Mouse (Mus musculus) macrophage (primary cell): ENCODE results near the gene 6030458C11Rik. TPM values are rescaled to one million over a fixed set of nuclear protein-coding genes. Genes with fewer than 3 reads are reported as not detected.

Experiments used
- H3K27ac ChIP-seq: fragments of 350-480 bp; formaldehyde crosslinking; 2 replicates; pipeline ENCODE4 v1.9.0; 2021
- H3K36me3 ChIP-seq: fragments of 350-480 bp; formaldehyde crosslinking; 2 replicates; pipeline ENCODE4 v1.9.0; 2021; ENCODE audit errors: inconsistent target
- H3K4me3 ChIP-seq: fragments of 350-480 bp; formaldehyde crosslinking; 2 replicates; pipeline ENCODE4 v1.9.0; 2021; ENCODE audit errors: inconsistent target
- H3K79me2 ChIP-seq: fragments of 350-480 bp; formaldehyde crosslinking; 2 replicates; pipeline ENCODE4 v1.9.0; 2021; ENCODE audit errors: inconsistent target
- WGBS: methylation state at CpG from one replicate; pipeline ENCODE4 v1.1.7; 2026; ENCODE audit warnings: inconsistent platforms; ENCODE audit not compliant: missing documents; 5-methylcytosine and 5-hydroxymethylcytosine counted together
- polyA plus RNA-seq: library from polyadenylated mRNA; stranded (reverse); fragments of 250-400 nt; gene quantifications from 3 replicates; pipeline ENCODE4 v1.2.4, GENCODE M21; 2018; ENCODE audit warnings: inconsistent platforms

6030458C11Rik gene
- polyA plus RNA-seq, 1 experiment from 2014 or later = 14.7 TPM

DNA sequence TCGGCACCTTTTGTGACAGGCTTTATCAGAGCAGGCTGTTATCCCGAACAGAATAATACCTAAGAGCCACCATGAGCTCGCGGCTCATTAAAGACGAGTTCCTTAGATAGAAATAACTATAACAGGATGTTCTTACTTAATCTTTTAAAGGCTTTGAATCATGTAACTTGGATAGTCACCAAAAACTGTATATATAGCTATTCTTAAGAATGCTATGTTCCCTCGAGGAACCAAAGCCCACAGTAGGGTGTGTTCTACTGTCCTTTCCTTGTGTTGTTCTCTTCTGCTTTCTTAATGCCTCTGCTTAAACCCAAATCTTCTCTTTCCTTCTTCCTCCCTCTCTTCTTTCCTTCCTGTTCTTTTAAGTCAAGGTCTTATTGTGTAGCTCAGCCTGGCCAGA lies 26.4 kb downstream of the 6030458C11Rik start:
- no peaks in the 10 kb centered on the region for H3K36me3 ChIP-seq
- H3K79me2 ChIP-seq = no peaks in the 10 kb centered on the region
- WGBS = 60% methylated on average over 6 of the region's 6 CpGs
- no peak overlapping the region for H3K4me3 ChIP-seq
- H3K27ac ChIP-seq = no peak overlapping the region

- Histone ChIP-seq H3K27ac (no peak overlapping the region), H3K36me3 (no peaks in the 10 kb centered on the region), H3K4me3 (no peak overlapping the region), H3K79me2 (no peaks in the 10 kb centered on the region)
- 75% methylated on average over 13 of the region's 13 CpGs for whole genome bisulfite sequencing
Observed at GRCm38 (mm10) chr15:12795909-12796470, 28.5 kb downstream of the 6030458C11Rik start.

DNA sequence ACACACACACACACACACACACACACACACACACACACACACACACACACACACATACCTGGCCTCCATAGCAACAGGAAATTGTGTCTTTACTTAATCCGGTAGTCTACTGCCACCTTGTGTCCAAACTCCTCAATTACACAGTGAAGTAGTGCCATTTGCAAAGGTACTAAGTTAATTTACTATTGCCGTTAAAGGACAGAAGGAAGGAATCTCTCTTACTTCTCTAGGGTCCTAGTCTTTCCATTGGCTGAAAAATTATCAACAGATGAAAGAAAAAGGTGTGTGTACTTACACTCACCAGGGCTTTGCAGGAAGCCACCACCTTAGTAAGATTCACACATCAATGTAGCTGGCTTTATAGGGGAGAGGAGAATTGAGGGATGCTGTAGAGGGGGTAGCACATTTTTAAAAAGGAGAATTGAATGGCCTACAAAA lies 29.0 kb downstream of the 6030458C11Rik start:
- WGBS = 4% methylated on average over 2 of the region's 2 CpGs
- Histone ChIP-seq H3K79me2 (no peaks in the 10 kb centered on the region), H3K4me3 (no peak overlapping the region), H3K36me3 (no peaks in the 10 kb centered on the region), H3K27ac (no peak overlapping the region)

DNA sequence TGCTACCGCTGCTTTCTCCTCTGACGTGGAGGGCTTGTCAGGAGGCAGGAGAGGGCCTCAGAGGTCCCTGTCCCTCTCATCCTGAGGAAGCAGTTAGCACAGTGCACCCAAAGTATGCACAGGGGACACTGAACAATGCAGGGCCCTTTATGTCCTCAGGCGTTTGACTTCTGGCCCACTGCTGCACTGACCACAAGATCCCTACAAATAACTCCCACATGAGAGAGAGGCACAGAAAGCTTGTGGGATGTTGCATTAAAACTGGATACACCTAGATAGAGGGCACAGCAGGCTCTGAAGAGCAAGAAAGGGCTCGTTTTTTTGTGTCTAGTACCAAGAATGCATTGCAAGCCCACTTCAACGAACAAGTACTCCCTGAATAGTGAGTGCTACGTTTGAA lies 30.1 kb downstream of the 6030458C11Rik start:
- WGBS = 88% methylated on average over 6 of the region's 6 CpGs
- Histone ChIP-seq H3K36me3 (no peaks in the 10 kb centered on the region), H3K27ac (no peak overlapping the region), H3K79me2 (no peaks in the 10 kb centered on the region), H3K4me3 (no peak overlapping the region)

DNA sequence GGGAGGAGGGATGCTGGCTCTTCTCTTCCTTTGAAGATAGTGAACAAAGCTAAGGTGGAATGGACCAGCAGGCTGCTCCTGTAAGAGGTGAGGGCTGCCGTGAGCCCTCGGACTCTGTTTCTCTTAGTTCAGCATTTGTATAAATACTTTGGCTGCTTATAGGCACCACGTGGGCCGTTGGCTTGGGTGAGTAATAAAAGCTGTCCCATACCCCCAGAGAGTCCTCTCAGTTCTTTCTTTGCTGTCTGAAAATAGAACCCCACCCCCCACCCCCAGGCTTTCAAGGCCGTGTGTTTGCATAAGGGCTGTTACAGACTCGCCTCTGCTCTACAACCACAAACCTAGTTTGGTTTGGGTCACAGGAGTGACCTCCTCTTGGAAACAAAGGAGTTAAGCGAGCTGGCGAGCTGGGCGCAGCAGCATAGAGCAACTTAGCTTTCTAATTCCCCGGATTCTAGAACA lies 35.0 kb downstream of the 6030458C11Rik start:
- no peak overlapping the region for H3K4me3 ChIP-seq
- H3K27ac ChIP-seq = no peak overlapping the region
- H3K36me3 ChIP-seq = no peaks in the 10 kb centered on the region
- H3K79me2 ChIP-seq = no peaks in the 10 kb centered on the region
- 61% methylated on average over 10 of the region's 10 CpGs for WGBS

DNA sequence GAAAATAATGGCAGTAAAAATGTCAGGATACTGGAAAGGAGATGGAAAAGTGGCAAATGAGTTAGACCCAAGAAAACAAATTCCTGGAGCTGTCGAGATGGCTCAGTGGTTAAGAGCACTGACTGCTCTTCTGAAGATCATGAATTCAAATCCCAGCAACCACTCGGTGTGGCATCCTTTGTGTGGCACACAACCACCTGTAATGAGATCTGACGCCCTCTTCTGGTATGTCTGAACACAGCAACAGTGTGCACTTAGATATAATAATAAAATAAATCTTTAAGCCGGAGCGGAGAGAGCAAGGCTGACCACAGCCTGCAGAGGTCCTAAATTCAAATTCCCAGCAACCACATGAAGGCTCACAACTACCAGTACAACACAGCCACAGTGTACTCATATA lies 35.9 kb downstream of the 6030458C11Rik start:
- Histone ChIP-seq H3K4me3 (no peak overlapping the region), H3K79me2 (no peaks in the 10 kb centered on the region), H3K27ac (no peak overlapping the region), H3K36me3 (no peaks in the 10 kb centered on the region)
- 68% methylated on average over 5 of the region's 5 CpGs for WGBS

DNA sequence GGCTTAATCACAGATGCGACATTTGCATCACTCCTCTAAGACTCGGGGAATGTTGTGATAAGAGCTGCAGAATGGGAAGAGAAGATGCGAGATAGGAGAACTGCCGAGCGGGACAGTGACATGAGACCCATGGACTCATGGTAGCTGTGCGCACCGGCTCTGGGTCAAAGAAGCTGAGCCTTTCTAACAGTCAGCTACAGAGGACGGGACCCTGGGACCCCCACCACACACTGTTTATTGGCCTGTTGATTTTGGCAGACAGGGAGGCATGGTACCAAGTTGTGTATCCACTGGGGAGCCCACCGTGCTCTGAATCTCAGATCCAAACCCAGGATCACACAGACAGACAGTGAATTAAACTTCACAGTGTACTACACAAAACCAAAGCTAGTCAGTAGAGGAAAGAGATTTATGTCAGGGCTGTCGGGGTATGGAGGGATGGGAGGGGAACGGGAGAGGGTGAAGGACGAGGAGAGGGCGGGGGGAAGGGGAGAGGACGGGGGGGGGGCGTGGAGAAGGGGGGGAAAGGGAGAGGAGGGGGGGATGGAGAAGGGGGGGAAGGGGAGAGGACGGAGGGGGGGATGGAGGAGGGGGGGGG lies 42.6 kb downstream of the 6030458C11Rik start:
- no peaks in the 10 kb centered on the region for H3K36me3 ChIP-seq
- H3K79me2 ChIP-seq = no peaks in the 10 kb centered on the region
- no peak overlapping the region for H3K27ac ChIP-seq
- WGBS = 87% methylated on average over 8 of the region's 16 CpGs
- H3K4me3 ChIP-seq = no peak overlapping the region

DNA sequence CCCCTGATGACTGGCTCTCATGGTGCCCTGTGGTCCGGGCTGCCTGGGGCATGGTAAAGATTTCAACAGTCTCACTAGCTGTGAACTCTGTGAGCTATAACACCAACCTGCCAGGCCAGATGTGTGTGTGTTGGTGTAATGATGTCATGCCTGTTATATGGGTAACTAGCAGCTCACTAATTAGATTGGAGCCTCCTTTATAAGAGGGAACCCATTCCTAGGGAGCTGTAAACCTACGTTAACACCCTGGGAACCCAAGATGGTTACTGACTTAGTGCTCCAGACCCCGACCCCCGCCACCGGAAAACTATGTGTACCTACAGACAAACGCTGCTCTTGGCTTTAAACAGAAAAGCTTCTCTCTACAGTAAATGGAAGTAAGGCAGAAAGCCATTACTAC lies 43.2 kb downstream of the 6030458C11Rik start:
- Histone ChIP-seq H3K27ac (no peak overlapping the region), H3K36me3 (no peaks in the 10 kb centered on the region), H3K4me3 (no peak overlapping the region), H3K79me2 (no peaks in the 10 kb centered on the region)
- WGBS = 89% methylated on average over 5 of the region's 6 CpGs

DNA sequence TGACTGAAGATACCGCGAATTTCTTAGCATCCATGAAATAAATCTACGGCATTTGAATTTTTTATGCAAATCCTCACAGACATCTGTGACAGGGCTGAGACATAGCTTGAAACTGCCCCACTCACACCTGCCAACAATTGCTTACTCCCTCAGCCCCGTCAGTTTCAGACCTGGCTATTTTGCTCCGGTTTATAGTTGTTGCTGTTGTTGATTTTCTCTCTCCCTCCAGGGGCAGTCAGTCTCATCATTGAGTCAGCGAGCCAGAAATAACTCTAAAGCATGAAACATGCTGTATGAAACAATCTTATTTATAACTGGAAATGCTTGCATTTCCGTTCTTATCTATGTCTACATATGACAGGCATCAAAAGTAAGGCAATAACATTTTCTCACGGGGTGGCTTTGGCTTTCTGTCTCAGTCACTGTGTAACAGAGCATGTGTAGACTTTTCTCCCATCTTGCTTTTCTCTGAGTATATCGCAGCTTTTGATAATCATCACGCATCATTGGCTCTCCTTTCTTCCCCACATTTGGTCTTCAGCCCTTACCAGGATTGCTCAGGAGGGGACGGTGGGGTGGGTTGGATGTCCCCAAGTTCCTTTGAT lies 50.2 kb downstream of the 6030458C11Rik start:
- no peaks in the 10 kb centered on the region for H3K79me2 ChIP-seq
- no peak overlapping the region for H3K27ac ChIP-seq
- WGBS = 88% methylated on average over 11 of the region's 11 CpGs

DNA sequence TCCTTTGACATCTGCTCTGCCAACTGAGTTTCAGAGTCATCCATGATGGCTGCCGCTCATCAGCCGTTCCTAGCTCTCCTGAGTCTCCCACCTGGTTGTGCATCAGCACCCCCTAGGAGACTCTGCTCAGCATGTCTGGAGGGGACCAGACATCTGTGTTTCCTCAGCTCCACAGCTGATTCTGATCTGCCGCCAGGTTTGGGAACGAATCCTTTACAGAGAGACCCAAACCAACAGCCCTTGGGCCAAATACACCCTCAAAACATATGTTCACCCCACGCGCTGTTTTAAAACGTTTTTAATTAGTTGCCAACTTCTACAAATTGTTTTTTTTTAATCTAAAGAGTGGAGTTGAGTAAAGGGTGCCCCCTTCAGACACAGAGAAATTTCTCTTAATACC lies 53.5 kb downstream of the 6030458C11Rik start:
- no peaks in the 10 kb centered on the region for H3K79me2 ChIP-seq
- no peaks in the 10 kb centered on the region for H3K36me3 ChIP-seq
- H3K4me3 ChIP-seq = no peak overlapping the region
- WGBS = 86% methylated on average over 7 of the region's 7 CpGs
- no peak overlapping the region for H3K27ac ChIP-seq

More for the DNA sequence above, 50.2 kb downstream of the 6030458C11Rik start:
- Histone ChIP-seq H3K4me3 (no peak overlapping the region), H3K36me3 (no peaks in the 10 kb centered on the region)

GRCm38 (mm10) chr15:12766848-12767247 lies 57.6 kb downstream of the 6030458C11Rik start:
- no peaks in the 10 kb centered on the region for H3K36me3 ChIP-seq
- no peaks in the 10 kb centered on the region for H3K79me2 ChIP-seq
- H3K27ac ChIP-seq = no peak overlapping the region
- WGBS = 65% methylated on average over 4 of the region's 4 CpGs
- no peak overlapping the region for H3K4me3 ChIP-seq

DNA sequence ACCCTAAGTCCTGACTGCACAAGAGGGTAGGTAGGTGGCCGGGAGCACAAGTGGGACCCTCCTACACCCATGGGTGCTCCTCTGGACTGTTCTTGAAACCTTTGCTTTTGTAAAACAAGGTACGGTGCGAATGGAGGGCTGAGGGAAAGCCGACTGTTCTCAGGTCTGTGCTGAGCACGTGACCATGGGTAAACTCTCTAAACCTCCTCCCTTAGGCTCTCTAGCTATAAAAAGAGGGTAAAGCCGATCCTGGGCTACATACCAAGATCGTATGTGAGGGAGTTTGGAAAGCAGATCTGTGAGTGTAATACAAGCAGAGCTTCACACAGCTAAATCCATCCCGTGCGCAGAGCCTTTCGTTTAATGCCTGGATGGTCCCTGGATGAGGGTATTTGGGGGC lies 61.3 kb downstream of the 6030458C11Rik start:
- H3K79me2 ChIP-seq = no peaks in the 10 kb centered on the region
- WGBS = 69% methylated on average over 10 of the region's 10 CpGs

DNA sequence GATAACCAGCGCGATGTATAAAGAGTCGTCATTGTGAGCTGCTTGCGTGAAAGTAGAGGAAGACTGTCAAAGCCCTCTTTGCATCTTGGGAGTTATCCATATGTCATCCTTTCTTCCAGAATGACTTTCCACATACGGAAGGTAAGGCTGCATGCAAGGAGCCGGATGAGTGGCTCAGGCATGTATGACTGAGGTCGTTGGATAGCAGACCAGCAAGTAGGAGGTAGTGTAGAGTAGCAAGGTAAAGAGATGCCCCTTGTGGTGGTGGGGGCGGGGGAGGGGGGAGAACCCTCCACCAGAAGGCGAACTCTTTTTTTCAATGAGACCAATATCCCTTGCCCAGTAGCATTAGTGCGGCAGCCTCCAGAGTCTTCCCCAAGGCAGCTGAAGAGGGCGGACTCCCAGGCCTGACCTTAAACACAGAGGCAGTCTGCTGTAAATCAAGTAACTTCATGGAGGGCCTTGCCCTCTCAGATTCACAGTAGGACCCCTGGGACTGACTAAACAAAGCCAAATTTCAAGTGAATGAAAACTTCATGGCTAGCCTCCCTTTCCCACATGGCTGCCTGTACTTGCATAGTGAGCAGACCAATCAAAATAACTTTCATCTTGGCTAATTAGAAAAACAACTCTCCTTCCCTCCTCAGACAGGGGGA lies 62.1 kb downstream of the 6030458C11Rik start:
- Histone ChIP-seq H3K27ac (no peak overlapping the region), H3K4me3 (no peak overlapping the region), H3K79me2 (no peaks in the 10 kb centered on the region), H3K36me3 (no peaks in the 10 kb centered on the region)
- WGBS = 88% methylated on average over 11 of the region's 11 CpGs

More for the DNA sequence above, 61.3 kb downstream of the 6030458C11Rik start:
- no peaks in the 10 kb centered on the region for H3K36me3 ChIP-seq
- H3K27ac ChIP-seq = no peak overlapping the region
- no peak overlapping the region for H3K4me3 ChIP-seq

- Histone ChIP-seq H3K27ac (no peak overlapping the region), H3K79me2 (no peaks in the 10 kb centered on the region), H3K36me3 (no peaks in the 10 kb centered on the region), H3K4me3 (no peak overlapping the region)
- 75% methylated on average over 6 of the region's 6 CpGs for WGBS
Observed at GRCm38 (mm10) chr15:12760747-12761146, 63.7 kb downstream of the 6030458C11Rik start.

DNA sequence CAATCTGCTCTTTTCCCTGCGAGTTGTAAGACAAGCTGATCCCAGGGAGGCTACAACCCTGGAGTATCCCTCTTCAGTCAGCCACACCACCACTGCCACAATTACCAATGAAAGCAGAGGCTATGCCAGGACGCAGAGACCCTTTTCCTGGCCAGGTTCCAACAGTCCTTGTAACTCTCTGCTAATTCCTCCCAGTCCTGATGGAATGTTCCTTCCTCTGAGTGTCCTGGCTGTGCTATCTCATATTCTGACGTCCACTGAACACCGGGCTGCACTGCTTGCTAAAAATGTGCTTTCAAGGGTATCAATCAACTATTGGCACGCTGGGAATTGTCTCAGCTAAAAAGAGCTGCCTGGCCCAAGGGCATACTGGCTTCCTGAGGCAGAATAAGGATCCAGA lies 66.0 kb downstream of the 6030458C11Rik start:
- 89% methylated on average over 5 of the region's 5 CpGs for WGBS

More for the DNA sequence above, 66.0 kb downstream of the 6030458C11Rik start:
- Histone ChIP-seq H3K27ac (no peak overlapping the region), H3K36me3 (no peaks in the 10 kb centered on the region), H3K79me2 (no peaks in the 10 kb centered on the region), H3K4me3 (no peak overlapping the region)
